Mouse (Mus musculus) skeletal muscle tissue, adult 2 months (tissue): Measurements from ENCODE around the gene Ackr2.

Source experiments
- DNase-seq: peaks from one replicate; pipeline ENCODE4 v3.0.0-alpha.2; 2012; ENCODE audit warnings: low read depth, low spot score

The Ackr2 gene

DNA sequence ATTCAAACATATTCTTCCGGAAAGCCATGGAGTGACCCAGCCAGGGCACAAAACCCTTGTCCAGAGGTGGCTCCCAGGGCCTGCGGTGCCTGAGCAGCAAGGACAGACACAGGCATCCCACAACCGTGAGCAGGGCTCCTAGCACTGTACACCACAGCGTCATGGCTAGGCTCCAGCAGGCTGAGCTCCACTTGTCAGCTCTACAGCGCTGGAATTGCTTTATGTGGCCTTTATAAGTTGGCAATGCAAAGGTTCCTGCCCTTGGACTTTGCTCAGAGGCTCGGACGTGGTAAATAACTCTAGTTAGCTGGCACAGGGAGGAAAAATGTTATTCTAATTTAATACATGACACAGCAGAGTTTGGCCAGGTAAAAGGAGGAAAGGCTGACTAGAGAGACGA lies 17.9 kb downstream of the Ackr2 start, which contains the start of gene Cyp8b1:
TSS of gene Cyp8b1 (minus strand) at position 204 of the 400 bp plus-strand sequence.
- DNase-seq: no peak

DNA sequence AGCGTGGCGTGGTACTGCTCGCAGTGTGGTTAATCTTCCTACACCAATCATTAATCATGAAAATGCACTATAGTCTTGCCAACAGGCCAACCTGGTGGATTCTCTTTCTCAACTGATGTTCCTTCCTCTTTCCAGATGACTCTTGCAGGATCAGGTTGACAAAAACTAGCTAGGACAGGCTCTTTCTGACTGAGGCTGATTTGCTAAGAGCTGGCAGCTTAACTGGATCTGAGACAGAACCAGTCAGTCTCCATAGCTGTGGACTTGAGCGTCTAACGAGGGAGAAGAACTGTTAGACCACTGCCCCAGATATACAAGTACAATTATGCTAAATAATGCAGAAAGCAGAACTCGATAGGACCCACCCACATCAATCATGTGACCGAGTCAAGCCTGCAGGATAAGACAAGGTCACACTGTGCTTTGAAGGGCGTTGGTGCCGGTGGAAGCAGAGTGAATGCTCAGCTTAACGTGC lies 20.9 kb downstream of the Ackr2 start:
- no peak for DNase-seq

DNA sequence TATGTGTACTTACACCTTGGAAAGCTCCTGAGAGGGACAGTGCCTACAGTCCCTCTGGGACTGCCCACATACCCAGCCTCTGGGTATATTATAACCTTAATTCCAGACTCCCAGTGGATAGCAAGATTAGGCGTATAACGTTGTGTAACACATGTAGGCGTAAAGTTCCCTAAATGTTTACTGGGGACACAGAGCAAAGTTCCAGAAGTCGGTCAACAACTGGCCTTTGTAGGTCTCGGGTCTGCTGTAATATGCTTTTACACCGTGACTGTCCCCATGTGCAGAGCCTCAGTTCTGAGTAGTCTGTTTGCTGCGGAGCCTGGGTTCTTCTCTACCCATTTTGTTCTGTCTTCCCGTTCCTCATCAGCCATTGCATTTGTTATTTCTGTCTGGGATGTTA lies 25.3 kb downstream of the Ackr2 start:
- DNase-seq: no peak

DNA sequence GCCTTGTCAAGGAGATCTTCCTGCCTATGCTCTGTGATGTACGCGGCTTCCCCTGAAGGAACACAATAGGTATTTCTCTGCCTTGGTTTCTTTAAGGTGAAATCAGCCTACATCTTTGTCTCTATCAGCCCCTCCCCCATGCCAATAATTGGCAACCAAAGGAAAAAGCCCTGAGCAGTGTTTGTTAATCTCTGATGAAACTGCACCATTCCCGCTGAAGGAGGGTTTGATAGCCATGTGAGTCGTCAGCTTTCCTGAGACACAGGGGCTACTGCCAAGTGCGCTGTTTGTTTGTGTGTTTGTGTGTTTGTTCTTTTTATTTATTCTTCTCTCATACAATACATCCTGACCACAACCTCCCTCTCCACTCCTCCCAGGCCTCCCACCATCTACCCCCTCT lies 25.8 kb downstream of the Ackr2 start:
- no peak for DNase-seq

DNA sequence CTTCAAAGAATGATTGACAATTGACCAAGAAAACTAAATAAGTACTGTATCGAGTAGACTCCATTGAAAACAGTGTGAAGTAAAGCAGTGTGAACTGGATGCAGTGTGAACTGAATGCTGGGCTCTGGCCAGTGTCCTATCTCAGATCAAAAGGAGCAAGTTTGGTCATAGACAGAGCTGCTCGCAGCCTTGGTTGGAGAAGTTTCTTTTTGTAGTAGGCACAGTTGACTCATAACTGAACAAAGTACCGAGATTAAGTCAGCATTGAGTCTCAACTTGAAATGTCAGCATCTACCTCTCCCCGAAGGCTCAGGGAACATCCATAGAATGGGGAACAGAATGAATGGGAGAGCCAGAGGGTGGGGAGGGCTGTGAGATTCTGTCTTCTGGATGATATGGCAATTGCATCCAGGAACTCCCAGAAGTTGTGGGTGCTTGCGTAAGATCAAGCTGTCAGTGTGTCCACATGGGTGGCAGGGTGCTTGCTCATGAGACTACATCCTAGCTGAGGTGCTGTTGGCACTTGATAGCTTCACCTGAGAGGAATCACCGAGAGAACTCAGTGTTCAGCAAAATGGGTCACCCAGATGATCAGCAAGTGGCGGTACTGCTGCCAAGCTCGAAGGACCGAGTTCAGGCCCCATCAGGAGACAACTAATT lies 26.9 kb downstream of the Ackr2 start:
- no peak for DNase-seq

DNA sequence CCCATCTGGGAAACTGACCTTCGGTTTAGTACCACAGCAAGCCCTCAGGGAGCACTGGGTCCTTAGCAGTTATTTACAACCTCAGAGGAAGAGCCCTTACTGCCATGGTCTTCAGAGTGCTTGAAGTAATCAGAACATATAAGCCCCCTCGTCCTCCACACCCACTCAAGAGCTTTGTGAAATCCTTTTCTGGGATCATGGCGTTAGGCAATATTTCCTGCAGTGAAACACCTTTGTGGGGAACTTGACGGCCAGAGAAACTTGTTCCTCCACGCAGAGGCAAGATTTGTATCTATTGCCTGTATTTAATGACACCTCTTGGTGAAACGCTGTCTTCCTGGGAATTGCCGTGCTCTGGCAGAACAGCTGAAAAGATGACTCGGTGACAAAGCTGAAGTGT lies 27.8 kb downstream of the Ackr2 start:
- no peak for DNase-seq

DNA sequence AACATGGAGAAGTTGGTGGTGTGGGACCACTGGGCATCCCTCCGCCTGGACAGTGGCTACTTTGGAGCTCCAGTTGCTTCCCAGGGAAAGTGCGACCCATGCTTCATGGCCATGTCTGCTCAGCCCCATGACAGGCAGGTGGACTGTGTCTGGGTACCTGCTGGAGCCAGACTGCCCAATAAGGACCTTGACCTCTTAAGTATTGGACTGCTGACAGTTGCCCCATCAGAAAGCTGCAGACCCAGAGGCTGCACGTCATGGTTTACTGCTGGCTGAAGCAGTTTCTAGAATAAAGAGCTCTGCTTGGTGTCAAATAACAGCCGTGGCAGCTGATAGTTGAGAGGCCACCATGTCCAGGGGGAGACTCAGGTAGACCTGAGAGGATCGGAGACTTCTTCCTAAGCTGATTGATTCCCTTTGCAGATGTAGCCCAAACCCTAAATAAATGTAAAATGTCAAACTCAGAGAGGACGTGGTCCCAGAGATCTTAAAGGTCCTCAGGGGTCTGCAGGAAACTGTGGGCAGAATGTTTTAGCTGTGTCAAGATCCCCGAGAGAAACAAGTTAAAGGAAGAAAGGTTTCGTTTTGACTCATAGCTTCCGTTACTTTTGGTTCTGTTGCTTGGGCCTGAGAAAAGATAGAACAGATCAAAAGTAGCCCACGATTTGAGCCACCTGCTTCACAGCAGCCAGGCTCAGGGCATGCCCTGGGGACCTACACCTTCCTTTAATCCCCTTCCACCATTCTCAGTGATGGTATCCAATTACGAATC lies 28.7 kb downstream of the Ackr2 start:
- no peak for DNase-seq

DNA sequence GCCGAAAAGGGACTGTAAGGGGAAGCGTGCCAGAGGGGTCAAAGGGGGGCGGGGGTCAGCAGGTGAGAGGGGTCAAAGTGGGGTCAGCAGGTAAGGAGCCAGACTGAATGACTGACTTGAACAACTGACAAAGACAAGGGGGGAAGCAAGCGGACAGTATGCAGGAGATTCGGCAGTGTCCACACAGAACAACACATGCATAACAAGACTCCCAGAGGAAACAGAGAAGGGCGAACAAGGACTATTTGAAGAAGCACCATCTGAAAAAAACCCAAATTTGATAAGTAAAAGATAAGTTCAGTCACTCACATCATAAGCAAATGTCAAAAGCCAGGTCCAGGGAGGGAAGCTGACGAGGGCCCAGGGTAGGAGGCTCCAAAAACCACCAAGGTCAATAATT lies 29.6 kb downstream of the Ackr2 start:
- no peak for DNase-seq

DNA sequence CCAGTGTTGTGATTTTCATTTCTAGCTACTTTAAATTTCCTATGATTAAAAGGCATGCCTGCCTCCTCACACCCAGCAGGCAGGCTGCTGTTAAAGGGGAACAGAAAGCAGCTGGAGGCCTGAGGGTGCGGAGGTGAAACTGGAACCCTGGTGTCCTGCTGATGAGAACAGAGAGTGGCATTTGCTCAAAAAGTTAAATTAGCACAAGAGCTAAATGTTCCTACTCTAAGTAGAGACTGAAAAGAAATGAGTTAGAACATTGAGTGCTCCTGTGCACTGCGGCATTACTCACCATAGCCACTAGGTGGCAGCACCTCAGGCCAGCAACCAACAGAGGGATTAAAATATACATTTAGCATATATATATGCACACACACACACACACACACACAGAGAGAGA lies 30.3 kb downstream of the Ackr2 start:
- peak; percentile 25 for DNase-seq

DNA sequence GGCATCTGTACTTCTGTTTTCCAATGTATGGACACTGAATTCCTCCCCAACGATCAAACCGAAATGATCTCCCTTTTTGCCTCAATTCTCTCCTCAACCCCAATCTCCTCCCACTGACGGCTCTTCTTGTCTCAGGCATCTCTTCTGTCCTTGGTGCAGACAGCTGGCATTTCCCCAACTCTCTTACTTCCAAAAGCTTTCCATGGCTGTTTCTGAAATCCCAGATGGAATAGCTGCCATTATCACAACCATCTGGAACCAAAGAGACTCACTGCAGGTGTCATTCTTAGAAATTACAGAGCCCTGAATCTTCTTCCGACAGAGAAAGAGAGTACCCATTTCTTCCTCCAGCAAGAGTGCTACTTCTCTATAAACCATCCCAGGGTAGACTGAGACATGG lies 36.7 kb downstream of the Ackr2 start:
- no peak for DNase-seq

DNA sequence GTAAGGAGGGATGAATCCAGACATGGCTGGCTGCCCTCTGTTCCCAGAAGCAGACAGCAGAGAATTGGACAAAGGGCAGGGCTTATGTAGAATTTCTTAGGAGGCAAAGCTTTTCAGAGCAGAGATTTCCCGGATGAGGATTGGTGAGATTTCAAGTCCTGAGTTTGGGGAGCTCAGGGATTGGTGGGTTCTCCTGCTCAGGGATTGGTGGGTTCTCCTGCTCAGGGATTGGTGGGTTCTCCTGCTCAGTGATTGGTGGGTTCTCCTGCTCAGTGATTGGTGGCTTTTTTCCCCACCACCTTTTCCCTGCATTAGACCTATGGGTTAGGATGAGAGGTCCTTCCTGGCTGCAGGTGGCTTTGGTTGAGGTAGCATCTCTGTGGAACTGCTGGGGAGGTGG lies 38.8 kb downstream of the Ackr2 start:
- no peak for DNase-seq

DNA sequence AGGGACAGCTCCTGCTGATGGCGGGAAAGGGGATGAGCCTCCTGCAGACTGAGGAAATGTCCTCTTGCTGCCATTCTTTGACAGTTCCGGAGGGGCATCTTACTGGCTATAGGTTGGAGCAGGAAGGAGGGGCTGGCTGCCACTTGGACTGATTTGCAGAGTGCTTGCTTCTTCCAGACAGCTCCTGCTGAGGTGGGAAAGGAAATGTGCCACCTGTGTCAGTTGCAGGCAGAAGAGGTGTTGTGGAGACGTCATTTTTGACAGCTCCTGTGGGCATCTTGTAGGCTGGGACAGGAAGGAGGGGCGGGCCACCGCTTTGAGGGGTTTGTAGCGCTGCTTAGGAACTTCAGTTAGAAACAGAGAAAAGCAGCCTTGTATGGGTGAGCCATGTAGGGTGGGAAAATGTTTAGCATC lies 39.3 kb downstream of the Ackr2 start:
- no peak for DNase-seq

DNA sequence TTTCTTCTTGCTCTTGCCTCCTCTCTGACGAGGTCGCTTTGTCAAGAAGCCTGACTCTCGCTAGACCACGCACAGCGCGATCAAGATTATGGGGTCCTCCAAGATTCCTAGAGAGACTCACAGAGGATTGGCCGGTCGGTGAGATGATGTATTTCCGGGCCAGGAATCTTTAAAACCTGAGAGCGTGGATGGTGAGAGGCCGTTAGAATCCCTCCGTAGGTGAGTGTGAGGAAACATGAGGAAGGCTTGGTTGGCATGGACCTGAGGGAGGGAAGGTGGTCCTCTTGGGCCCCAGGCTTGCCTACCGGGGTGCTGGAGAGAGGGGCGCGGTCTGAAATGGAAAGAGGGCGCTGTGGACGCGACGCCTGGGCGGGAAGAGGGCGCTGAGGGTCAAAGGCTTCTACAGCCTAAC lies 39.8 kb downstream of the Ackr2 start:
- no peak for DNase-seq

DNA sequence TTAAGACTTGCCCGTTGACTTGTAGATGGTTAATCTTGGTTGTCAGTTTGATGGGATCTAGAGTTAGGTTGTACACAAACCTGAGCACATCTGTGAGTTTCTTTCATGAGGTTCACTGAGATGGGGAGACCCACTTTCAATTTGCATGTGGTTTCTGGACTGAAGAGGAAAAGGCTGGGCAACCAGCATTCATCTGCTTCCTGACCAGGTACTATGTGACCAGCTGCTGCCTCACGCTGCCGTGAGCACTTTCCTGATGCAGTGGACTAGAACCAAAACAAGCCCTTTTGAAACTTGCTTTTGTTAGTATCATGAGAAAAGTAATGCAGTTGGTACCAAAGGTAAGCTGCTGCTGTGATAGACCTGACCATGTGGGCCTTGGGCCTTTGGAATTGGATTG lies 44.9 kb downstream of the Ackr2 start:
- DNase-seq: no peak

DNA sequence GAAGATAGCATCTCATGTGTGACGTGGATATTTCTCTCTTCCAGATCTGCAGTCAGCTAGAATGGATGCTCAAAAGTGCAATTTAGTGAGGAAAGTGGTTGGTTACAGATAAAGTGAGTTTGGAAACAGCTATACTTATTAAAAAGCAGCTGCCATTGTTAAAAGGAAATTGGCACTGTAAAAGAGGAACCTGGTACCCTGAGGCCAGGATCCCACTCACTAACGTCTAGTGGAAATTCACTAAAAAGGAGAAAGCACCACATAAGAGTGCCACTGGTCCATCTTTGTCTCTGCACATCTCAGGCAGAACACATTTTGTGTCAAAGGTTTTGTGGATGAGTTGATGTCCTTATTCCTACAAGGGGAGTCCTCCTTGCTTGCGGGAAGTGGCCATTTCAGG lies 45.5 kb downstream of the Ackr2 start:
- DNase-seq: no peak

DNA sequence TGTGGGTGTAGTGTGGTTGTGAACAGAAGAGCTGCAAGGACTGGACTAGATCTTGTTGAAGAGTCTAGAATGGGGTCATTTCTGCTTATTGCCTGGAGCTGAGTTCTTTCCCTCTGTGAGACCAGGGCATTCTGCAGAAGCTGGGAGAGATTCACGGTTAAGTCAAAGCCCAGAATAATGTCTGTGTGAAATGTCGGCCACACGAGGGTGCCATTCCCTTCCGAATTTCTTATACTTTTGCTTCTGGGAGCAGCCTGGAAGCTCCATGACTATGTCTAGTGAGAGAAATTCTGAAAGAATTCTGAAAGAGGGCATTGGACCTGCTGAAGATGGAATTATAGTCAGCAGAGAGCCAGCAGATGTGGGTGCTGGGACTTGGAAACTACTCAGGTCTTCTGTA lies 49.6 kb downstream of the Ackr2 start:
- DNase-seq: peak; percentile 36

DNA sequence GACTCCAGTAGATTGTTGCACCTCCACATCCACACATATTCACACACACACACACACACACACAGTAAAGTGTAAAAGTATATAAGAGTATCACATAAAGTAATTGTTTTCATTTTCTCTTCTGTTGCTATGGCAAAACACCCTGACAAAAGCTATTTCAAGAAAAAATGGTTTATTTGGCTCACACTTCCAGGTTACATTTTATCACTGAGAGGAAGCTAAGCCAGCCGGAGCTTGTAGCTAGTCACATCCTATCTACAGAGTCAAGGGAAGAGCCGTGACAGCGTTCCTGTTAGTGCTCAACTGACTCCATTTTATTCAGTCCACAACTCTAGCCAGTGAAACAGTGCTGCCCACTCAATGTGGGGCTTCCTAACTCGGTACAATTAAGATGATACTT lies 50.3 kb downstream of the Ackr2 start:
- DNase-seq: no peak

DNA sequence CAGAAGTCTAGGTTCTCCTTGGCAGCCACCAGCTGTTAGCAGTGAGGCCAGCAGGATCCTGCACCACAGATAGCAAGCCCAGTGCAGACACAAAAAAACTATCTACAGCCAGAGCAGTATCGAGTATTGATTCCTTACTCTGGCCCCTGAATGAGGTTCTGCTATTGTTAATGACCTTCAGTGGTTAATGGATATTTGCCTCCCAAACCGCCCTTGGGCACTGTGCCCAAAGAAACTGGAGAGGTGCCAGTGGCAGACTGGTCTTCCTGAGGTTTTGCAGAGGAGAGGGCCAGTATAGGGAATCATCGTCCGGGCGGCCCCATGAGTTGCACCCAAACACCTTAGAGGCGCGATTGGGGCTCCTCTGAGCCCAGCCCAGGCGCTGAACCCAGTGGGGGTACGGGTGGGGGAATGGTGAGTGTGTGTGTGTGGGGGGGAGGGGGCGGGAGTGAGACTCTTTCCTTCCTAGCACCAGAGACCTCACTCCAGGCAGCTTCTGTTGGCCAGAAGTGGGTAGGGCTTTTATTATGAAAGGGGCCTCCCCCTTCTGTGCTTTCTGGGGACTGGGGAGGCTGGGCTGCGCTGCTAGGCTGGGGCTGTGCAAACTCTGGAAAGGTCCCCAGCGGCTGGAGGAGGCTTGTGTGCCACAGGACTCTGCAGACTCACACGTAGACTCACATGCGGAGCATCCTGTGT lies 52.4 kb downstream of the Ackr2 start, which contains the start of gene Fam198a:
TSS of gene Fam198a (plus strand) at position 571 of the 696 bp plus-strand sequence.
- peak; percentile 68 for DNase-seq

DNA sequence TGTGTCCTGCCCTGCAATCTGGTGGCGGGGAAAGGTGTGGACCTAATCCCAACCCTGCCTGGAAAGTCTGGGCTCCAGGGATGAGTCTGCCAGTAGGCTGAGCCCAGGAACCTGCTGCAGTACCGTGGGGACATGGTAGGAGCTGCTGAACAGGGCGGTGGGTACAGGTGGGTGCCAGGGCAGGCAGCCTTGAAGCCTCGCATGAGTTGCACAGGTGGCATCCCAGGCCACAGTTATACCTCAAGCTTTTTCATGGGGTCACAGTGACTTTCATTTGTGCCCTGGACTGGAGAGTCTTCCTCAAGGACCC lies 52.9 kb downstream of the Ackr2 start:
- no peak for DNase-seq

DNA sequence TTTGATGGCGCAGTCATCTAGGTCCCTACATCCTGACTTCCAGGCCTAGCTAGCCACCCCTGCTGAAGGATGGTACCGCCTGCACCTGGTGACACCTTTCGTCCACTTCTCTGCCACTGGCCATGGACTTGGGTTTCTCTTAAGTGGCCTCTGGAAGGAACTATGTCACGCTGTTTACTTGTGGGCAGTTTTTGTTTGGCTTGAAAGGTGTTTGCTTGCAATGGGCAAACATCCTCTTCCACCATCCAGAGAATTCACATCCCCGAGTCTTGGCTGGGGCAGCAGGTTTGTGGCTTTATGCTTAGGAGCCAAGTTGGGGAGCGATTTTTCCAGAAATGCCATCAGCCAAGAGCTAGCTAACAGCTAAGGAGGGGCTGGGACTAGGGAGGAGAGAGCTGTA lies 54.4 kb downstream of the Ackr2 start:
- DNase-seq: no peak

DNA sequence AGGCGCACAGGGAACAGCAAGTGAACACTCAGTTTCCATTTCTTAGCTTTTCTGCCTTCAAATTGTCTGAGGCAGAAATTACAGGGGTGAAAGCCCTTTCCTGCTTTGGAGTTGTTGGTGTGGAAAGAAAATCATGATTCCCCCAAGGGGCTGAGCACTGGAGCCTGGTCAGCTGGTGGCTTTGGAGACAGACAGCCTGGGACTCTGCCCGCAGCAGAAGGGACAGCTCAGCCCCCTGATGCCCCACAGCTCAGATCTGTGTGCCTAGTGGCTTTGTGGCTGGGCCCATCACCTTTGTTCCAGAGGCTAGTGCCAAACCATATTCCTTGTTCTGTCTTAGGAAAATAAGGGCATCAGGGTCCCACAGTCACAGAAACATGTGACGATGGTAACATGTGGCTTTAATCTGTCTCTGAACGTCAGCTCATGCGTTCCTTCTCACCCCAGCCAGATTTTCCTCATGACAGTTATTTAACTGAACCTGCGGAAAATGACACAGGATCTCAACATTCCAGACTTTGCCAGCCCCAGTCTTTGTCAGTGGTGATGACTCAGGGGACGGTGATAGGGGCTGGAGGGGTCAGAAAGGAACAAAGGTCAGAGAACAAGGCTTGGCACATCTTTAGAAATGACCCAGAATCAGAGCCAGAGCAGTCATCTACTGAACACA lies 61.9 kb downstream of the Ackr2 start:
- peak; percentile 38 for DNase-seq
